In the genomic region with DNA sequence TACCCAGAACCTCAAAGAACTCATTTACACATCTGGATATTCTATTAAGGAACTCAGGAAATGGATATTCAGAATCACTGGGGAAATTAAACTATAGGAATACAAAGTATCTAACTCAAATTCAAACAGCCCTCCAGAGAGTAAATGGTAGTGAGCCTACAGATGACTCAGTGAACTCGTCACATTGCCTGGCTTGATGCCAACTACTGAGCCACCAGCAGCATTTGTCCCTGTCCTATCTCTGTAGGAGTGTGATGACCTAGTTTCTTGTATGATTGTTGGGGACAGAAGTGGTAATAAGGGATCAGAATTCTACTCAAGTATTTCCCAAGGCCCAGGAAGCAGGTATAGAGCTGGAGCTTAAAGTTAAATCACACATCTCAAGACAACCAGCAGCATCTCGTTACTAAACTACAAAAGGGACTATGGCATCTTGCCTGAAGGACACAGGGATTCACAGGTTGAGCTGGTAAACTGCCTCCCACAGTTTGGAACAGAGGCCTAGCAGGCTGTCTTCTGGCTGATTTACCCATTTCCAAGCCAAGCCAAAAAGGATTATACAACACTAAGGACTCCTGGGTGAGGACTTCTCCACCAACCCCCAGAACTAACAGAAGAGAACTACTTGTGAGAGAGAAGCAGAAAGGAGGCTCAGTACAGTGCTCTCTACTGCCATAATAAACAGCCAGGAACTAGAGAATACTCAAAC, we compare ENCODE assay signal across 12 mouse cellular contexts.
DNase-seq lines count a peak whose midpoint lies in the region; ATAC-seq and TF ChIP-seq lines count a peak whose summit lies in the region.
"Had no signal": no experiment of that assay in that cellular context is flagged by ENCODE, and none has a peak within 500 bp of the region (broad histone marks: within the 10 kb centered on the region; RNA-seq: fewer than 3 reads in every experiment).

No protein-coding gene starts in this region.

- peak; percentile 97 for ATAC-seq in frontal cortex, adult (ENCODE audit: low TSS enrichment)
- ATAC-seq in midbrain, embryonic 11.5 days (ENCODE audit: low FRiP score), result no peak
- no peak for ATAC-seq in midbrain, embryonic 14.5 days (ENCODE audit: low FRiP score, low TSS enrichment)
- no peak for ATAC-seq in granulocyte monocyte progenitor cell, adult 5-6 weeks (replicated peaks; ENCODE audit: poor library complexity, severe bottlenecking)

- H3K9me3 ChIP-seq in midbrain, embryonic 11.5 days (ENCODE audit: control insufficient read depth, low read length), result no peaks in the 10 kb centered on the region
- no peaks in the 10 kb centered on the region for H3K9me3 ChIP-seq in midbrain, embryonic 14.5 days (ENCODE audit: control insufficient read depth, low read length)
- H3K9me3 ChIP-seq: embryonic facial prominence, embryonic 13.5 days; liver, embryonic 15.5 days had no signal

- no peak for TF ChIP-seq CTCF in gastrocnemius, adult 2 months (IDR thresholded peaks at IDR 0.05)

- intact Hi-C loops in gastrocnemius, adult 2 months (cut with DNase I), result no loop called here

- H3K4me2 ChIP-seq in midbrain, embryonic 11.5 days, result no peak overlapping the region
- H3K4me2 ChIP-seq in midbrain, embryonic 14.5 days (ENCODE audit: low read length), result no peak overlapping the region
- H3K4me2 ChIP-seq: embryonic facial prominence, embryonic 13.5 days; liver, embryonic 15.5 days had no signal

- H3K4me1 ChIP-seq in midbrain, embryonic 11.5 days (ENCODE audit: control insufficient read depth, insufficient read depth, low read length), result no peaks in the 10 kb centered on the region
- H3K4me1 ChIP-seq in midbrain, embryonic 14.5 days (ENCODE audit: control insufficient read depth, insufficient read depth, low read length), result no peaks in the 10 kb centered on the region
- H3K4me1 ChIP-seq: embryonic facial prominence, embryonic 13.5 days; liver, embryonic 15.5 days had no signal

- WGBS in midbrain, embryonic 11.5 days, result 60% methylated on average over 2 of the region's 2 CpGs
- WGBS in midbrain, embryonic 14.5 days, result 55% methylated on average over 2 of the region's 2 CpGs

- H3K27ac ChIP-seq in midbrain, embryonic 11.5 days (ENCODE audit: low read depth, low read length), result no peak overlapping the region
- no peak overlapping the region for H3K27ac ChIP-seq in midbrain, embryonic 14.5 days (replicated peaks; ENCODE audit: low read depth, low read length)
- H3K27ac ChIP-seq in gastrocnemius, adult 2 months, result no peak overlapping the region
- H3K27ac ChIP-seq: embryonic facial prominence, embryonic 13.5 days; liver, embryonic 15.5 days had no signal

- DNase-seq in frontal cortex, postnatal 14 days (ENCODE audit: low spot score in 2 of 2), result no peak
- DNase-seq in midbrain, embryonic 11.5 days (ENCODE audit: low spot score, missing footprints), result peak; percentile 6
- no peak for DNase-seq in midbrain, embryonic 14.5 days
- peak; percentile 42 for DNase-seq in cerebellum, adult 8-10 months
- peak; percentile 13 for DNase-seq in right cerebral cortex, postnatal 14 days
- DNase-seq in gastrocnemius, adult 2 months, result no peak
- DNase-seq: gastrocnemius, postnatal 10 days; kidney, postnatal 10 days had no signal

- no peaks in the 10 kb centered on the region for H3K36me3 ChIP-seq in midbrain, embryonic 11.5 days (ENCODE audit: control insufficient read depth, insufficient read depth, low read length)
- no peaks in the 10 kb centered on the region for H3K36me3 ChIP-seq in midbrain, embryonic 14.5 days (ENCODE audit: control insufficient read depth, insufficient read depth, low read length)
- H3K36me3 ChIP-seq: embryonic facial prominence, embryonic 13.5 days; liver, embryonic 15.5 days had no signal

- no peaks in the 10 kb centered on the region for H3K27me3 ChIP-seq in midbrain, embryonic 11.5 days (ENCODE audit: control insufficient read depth, insufficient read depth, low read length)
- no peaks in the 10 kb centered on the region for H3K27me3 ChIP-seq in midbrain, embryonic 14.5 days (ENCODE audit: control insufficient read depth, insufficient read depth, low read length)
- H3K27me3 ChIP-seq: embryonic facial prominence, embryonic 13.5 days; liver, embryonic 15.5 days had no signal

- no peak overlapping the region for H3K4me3 ChIP-seq in midbrain, embryonic 11.5 days (ENCODE audit: low read depth, low read length)
- H3K4me3 ChIP-seq in midbrain, embryonic 14.5 days (replicated peaks; ENCODE audit: low read depth, low read length), result no peak overlapping the region
- H3K4me3 ChIP-seq in gastrocnemius, adult 2 months, result no peak overlapping the region
- H3K4me3 ChIP-seq: embryonic facial prominence, embryonic 13.5 days; liver, embryonic 15.5 days had no signal

- H3K9ac ChIP-seq in midbrain, embryonic 11.5 days (ENCODE audit: low read length), result no peak overlapping the region
- H3K9ac ChIP-seq in midbrain, embryonic 14.5 days (replicated peaks; ENCODE audit: low read length), result no peak overlapping the region
- H3K9ac ChIP-seq: embryonic facial prominence, embryonic 13.5 days; liver, embryonic 15.5 days had no signal

Comparison
In these comparisons a context has a peak if more than half of its experiments do, and no peak if none do; other contexts are left out.
1. DNase-seq: peak in midbrain, embryonic 11.5 days (single experiment), cerebellum, adult 8-10 months (single experiment) and right cerebral cortex, postnatal 14 days (single experiment); none in frontal cortex, postnatal 14 days (0 of 2), midbrain, embryonic 14.5 days (single experiment) and gastrocnemius, adult 2 months (single experiment).